Mouse (Mus musculus) forebrain, embryonic 16.5 days (tissue): Measurements from ENCODE around the gene Obscn. TPM values are rescaled to one million over a fixed set of nuclear protein-coding genes. Genes with fewer than 3 reads are reported as not detected.

Source experiments
- ATAC-seq: fragments of 200-750 bp; cut with Nextera tagmentation; 2 replicates; pipeline ENCODE4 v1.8.0; 2017; ENCODE audit warnings: mild to moderate bottlenecking, moderate library complexity
- H3K27ac ChIP-seq: fragments of 300-500 bp; sonication (generic); 2 replicates; pipeline ENCODE4 v1.5.1; 2014; ENCODE audit warnings: low read length, control low read depth
- H3K27me3 ChIP-seq: fragments of 300-500 bp; sonication (generic); replicated peaks from 2 replicates; pipeline ENCODE4 v1.6.1; 2014; ENCODE audit warnings: low read length; ENCODE audit not compliant: control insufficient read depth, insufficient read depth
- H3K36me3 ChIP-seq: fragments of 300-500 bp; sonication (generic); 2 replicates; pipeline ENCODE4 v1.6.1; 2014; ENCODE audit not compliant: control insufficient read depth, insufficient read depth
- H3K4me1 ChIP-seq: fragments of 300-500 bp; sonication (generic); replicated peaks from 2 replicates; pipeline ENCODE4 v1.6.1; 2014; ENCODE audit warnings: low read length; ENCODE audit not compliant: control insufficient read depth, insufficient read depth
- H3K4me2 ChIP-seq: fragments of 300-500 bp; sonication (generic); 2 replicates; pipeline ENCODE4 v1.6.1; 2014; ENCODE audit warnings: mild to moderate bottlenecking, low read length, control low read depth
- H3K4me3 ChIP-seq: fragments of 300-500 bp; sonication (generic); replicated peaks from 2 replicates; pipeline ENCODE4 v1.5.1; 2014; ENCODE audit warnings: mild to moderate bottlenecking, low read length, control low read depth
- H3K9ac ChIP-seq: fragments of 300-500 bp; sonication (generic); replicated peaks from 2 replicates; pipeline ENCODE4 v1.6.1; 2014; ENCODE audit warnings: low read depth, low read length, control low read depth
- H3K9me3 ChIP-seq: fragments of 300-500 bp; sonication (generic); 2 replicates; pipeline ENCODE4 v1.6.1; 2016; ENCODE audit warnings: low read length; ENCODE audit not compliant: control insufficient read depth
- WGBS: fragments of 180-500 bp; shearing (Covaris S2); extraction: QIAGEN DNeasy Blood & Tissue Kit; methylation state at CpG from one replicate; pipeline ENCODE4 v1.1.7; 2014; 5-methylcytosine and 5-hydroxymethylcytosine counted together
- polyA plus RNA-seq: library from polyadenylated mRNA; unstranded; fragments of >200 nt; fragmentation: Nextera tagmentation; extraction: Ambion mirVana; gene quantifications from 2 replicates; pipeline ENCODE4 v1.2.1, GENCODE M21; 2015

The Obscn gene
- polyA plus RNA-seq, 1 experiment from 2014 or later = 0.25 TPM

DNA sequence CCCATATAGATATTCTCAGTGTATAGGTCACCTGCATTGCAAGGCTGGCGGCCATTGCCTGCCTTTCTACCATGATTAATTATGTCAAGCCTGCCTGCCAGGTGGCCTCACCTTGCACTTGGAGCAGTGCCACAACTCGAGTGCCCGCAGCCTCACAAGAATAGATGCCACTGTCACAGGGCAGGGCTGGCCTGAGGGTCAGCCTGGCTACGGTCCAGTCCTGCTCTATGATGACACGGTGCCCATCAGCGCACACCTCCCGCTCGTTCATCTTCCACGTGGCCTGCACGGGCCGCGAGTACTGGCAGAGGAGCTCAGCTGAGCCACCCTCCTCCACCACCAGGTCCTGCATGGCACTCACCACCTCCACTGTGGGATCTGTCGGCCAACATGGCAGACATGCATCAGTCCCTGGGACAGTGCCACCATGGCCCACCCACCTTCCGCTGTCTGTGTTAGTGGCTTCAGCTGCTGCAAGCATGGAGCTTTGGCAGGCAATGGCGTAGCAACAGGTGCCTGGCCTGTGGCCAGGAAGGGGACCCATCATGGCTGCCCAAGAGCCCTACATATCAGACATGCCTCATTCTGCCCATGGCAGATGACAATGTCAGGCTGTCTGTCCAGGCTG is 91.4 kb downstream of the Obscn start:
- 92% methylated on average over 15 of the region's 15 CpGs for WGBS
- Histone ChIP-seq H3K9me3 (no peaks in the 10 kb centered on the region), H3K4me2 (no peak overlapping the region), H3K36me3 (no peaks in the 10 kb centered on the region), H3K4me3 (no peak overlapping the region), H3K27ac (no peak overlapping the region), H3K27me3 (no peaks in the 10 kb centered on the region), H3K9ac (no peak overlapping the region), H3K4me1 (no peaks in the 10 kb centered on the region)
- ATAC-seq = no peak

DNA sequence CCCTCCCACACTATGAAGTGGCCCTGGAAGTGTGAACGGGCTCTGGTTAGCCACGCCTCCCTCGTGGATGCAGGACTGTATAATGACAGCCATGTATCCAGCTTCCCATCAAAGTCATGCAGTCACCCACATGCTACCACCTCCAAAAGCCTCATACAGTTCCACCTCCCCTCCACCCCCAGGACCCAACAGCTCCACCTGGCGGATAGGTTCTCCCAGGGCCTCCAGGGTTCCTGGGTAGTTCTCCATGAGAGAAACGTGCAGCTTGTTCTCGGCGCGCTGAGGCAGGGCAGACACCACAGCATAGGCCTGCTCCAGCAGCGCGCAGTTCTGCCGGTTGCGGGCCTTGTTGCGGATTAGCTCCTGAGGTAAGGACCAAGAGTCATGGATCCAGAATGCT is 107.2 kb downstream of the Obscn start:
- Histone ChIP-seq H3K4me3 (no peak overlapping the region), H3K27me3 (no peaks in the 10 kb centered on the region), H3K27ac (no peak overlapping the region), H3K36me3 (no peaks in the 10 kb centered on the region), H3K4me1 (no peaks in the 10 kb centered on the region), H3K9ac (no peak overlapping the region), H3K9me3 (no peaks in the 10 kb centered on the region), H3K4me2 (no peak overlapping the region)
- WGBS = 91% methylated on average over 13 of the region's 13 CpGs
- no peak for ATAC-seq

DNA sequence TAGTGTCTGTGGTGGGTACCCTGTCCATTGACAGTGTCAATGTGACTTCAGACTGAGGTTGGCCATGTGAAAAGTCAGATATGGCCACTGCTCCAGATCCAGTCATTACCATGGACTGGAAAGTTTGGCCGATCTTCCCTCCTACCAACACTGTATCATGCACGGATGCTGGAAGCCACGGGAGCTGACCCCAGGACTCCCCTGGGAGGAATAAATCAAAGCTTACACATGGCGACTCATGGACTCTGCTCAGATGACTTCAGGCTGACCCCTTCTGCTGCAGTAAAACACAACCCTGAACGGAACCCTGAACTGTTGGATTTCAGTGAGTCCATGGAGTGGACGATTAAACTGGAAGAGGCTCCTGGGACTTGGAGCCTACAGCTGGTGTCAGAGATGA is 109.8 kb downstream of the Obscn start:
- no peak for ATAC-seq
- Histone ChIP-seq H3K36me3 (no peaks in the 10 kb centered on the region), H3K9me3 (no peaks in the 10 kb centered on the region), H3K9ac (no peak overlapping the region), H3K4me1 (no peaks in the 10 kb centered on the region), H3K27me3 (no peaks in the 10 kb centered on the region), H3K4me2 (no peak overlapping the region), H3K27ac (no peak overlapping the region), H3K4me3 (no peak overlapping the region)
- 90% methylated on average over 6 of the region's 6 CpGs for WGBS

DNA sequence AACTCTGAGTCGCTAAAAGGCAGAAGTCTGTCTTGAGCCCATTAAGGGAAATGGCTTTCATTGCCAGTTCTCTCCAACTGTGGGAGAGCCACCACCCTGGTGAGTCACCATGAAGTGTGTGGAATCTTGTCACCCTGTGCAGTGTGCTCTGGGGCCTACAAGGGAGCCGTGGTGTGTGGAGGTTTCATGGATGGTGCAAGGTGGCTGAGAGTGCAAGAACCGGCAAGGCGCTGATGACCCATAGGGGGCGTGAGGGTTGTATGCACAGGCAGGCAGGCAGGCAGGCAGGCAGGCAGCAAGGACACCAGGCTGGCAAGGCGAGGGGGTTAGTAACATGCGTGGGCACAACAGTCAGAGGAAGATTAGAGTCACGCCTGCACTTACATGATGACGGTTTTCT is 121.2 kb downstream of the Obscn start:
- no peak for ATAC-seq
- Histone ChIP-seq H3K9me3 (no peaks in the 10 kb centered on the region), H3K4me1 (no peaks in the 10 kb centered on the region), H3K9ac (no peak overlapping the region), H3K36me3 (no peaks in the 10 kb centered on the region), H3K4me3 (no peak overlapping the region), H3K27ac (no peak overlapping the region), H3K27me3 (no peaks in the 10 kb centered on the region), H3K4me2 (no peak overlapping the region)
- WGBS = 35% methylated on average over 9 of the region's 9 CpGs

DNA sequence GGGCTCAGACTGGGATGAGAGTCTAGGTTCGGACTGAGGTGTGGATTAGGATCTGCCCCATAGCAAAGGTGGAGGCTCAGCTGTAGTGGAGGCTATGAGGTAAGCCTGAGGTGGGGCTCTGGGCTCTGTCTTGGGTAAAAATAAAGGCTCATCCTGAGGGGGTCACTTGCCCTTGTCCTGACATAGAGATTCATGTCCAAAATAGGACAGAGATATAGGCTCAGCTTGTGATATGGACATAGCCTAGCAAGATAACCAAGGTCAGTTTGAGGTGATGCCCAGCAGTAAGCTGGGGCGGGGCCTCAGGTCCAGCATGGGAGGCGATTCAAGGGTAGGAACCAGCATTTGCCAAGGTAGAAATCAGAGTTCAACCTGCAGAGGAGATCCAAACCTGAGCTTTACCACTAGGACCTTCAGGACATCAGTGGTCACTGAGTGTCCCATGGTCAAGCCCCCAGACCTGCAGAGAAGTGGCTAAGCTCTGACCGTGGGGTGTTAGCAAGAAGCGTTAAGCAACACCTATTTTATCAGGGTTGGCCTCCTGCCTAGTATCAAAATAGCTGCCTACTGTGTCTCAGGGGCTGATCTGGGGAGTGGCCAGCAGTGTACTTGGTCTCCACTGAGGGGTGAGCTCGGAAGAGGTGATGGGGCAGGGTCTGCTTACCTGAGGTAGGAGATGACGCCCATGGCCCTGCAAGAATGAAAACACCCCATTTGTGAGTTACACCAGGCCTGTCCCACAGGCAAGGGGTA is 133.7 kb downstream of the Obscn start:
- Histone ChIP-seq H3K9me3 (no peaks in the 10 kb centered on the region), H3K27me3 (no peaks in the 10 kb centered on the region), H3K4me3 (no peak overlapping the region), H3K4me1 (no peaks in the 10 kb centered on the region), H3K27ac (no peak overlapping the region), H3K9ac (no peak overlapping the region), H3K36me3 (no peaks in the 10 kb centered on the region), H3K4me2 (no peak overlapping the region)
- 76% methylated on average over 7 of the region's 7 CpGs for WGBS
- no peak for ATAC-seq

DNA sequence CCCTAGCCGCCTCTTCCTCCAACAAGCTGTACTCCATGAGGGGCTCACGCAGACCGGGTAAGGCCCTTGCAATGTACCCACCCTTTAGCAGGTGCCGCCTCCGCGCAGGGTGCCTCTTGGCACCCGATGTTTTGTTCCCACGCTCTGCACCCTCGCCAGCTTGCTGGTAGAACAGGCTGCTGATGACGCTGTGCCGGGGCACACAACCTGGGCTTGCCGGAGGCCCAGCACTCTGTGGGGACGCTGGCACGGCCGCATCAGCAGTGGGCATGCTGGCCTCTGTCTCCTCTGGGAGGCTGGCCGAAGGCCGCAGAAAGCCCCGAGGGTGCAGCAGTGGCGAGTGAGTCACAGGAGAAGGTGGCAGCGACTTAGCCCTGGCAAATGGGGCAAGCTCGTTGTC is 135.6 kb downstream of the Obscn start:
- H3K9me3 ChIP-seq = no peaks in the 10 kb centered on the region
- no peak overlapping the region for H3K9ac ChIP-seq
- no peak overlapping the region for H3K4me2 ChIP-seq
- H3K36me3 ChIP-seq = no peaks in the 10 kb centered on the region
- 95% methylated on average over 21 of the region's 21 CpGs for WGBS
- H3K27me3 ChIP-seq = no peaks in the 10 kb centered on the region
- no peak for ATAC-seq
- no peak overlapping the region for H3K27ac ChIP-seq
- no peak overlapping the region for H3K4me3 ChIP-seq
- no peaks in the 10 kb centered on the region for H3K4me1 ChIP-seq

DNA sequence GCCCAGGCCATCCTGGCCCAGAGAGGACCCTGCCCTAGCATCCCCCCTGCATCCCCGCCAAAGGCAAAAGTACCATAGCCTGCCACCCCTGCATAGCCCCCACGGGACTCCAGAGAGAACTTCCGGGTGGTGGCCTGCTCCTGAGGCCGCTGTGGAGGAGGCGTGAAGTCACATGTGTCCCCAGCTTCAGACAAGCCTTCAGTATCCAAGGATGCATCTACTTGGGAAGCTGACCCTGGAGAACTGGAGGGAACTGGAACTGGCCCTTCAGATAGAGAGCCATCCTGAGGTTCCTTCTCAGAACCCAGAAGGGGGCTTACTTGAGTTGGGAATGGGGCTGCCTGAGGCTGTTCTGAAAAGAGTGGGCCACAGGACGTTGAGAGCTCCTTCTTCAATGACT is 136.4 kb downstream of the Obscn start:
- 80% methylated on average over 6 of the region's 6 CpGs for WGBS
- Histone ChIP-seq H3K27me3 (peaks cover 3% of the 10 kb centered on the region; the same call in 1 of the 2 replicates), H3K36me3 (no peaks in the 10 kb centered on the region), H3K4me1 (peaks cover under 1% of the 10 kb centered on the region), H3K9me3 (no peaks in the 10 kb centered on the region), H3K9ac (no peak overlapping the region), H3K4me3 (no peak overlapping the region), H3K4me2 (no peak overlapping the region), H3K27ac (no peak overlapping the region)
- no peak for ATAC-seq

DNA sequence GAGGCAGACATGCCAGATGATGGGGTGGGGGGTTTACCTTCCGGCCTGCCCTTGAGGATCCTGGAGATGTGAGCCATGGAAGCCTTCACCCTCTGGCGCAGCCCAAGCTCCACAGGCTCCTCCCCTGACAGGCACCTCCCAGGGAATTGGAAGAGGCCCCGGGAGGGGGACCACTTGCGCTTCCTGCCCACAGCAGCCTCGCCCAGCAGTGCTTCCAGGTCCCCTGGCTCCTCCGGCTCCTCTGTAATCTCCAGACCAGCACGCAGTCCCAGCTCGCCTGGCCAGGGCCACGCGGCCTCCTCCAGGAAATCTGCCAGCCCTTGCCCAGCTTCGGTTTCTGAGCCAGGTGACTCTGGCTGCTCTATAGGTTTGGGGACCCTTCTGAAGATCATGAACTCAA is 137.0 kb downstream of the Obscn start:
- Histone ChIP-seq H3K4me3 (no peak overlapping the region), H3K27me3 (peaks cover 3% of the 10 kb centered on the region; the same call in 1 of the 2 replicates), H3K9ac (no peak overlapping the region), H3K4me1 (peaks cover 6% of the 10 kb centered on the region), H3K9me3 (no peaks in the 10 kb centered on the region), H3K4me2 (no peak overlapping the region), H3K36me3 (no peaks in the 10 kb centered on the region), H3K27ac (no peak overlapping the region)
- no peak for ATAC-seq
- 68% methylated on average over 11 of the region's 11 CpGs for whole genome bisulfite sequencing

DNA sequence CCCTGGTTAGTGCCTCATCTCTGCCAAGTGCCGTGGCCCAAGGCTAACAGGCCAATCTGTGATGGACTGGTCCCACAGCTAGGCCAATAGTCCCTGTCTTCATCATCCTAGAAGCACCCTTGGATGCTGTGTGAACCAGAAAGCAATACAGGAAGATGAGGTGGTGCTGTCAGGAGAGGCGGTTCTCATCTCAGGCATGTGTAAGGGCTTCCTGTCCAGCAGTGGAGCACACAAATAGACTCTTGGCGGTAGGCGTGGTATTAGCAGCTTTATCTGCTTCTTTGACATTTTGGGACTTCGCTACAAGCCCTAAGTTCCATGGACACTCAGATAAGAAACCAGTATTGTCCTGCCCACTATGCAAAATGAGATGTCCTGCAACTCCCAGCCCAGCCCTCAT is 138.7 kb downstream of the Obscn start:
- no peak for ATAC-seq
- H3K4me1 ChIP-seq = peaks cover 6% of the 10 kb centered on the region
- WGBS = 88% methylated on average over 5 of the region's 5 CpGs

More for the DNA sequence above, 138.7 kb downstream of the Obscn start:
- H3K4me2 ChIP-seq = no peak overlapping the region
- no peaks in the 10 kb centered on the region for H3K36me3 ChIP-seq
- H3K27ac ChIP-seq = no peak overlapping the region
- H3K9me3 ChIP-seq = no peaks in the 10 kb centered on the region
- peaks cover 3% of the 10 kb centered on the region; the same call in 1 of the 2 replicates for H3K27me3 ChIP-seq
- no peak overlapping the region for H3K9ac ChIP-seq
- H3K4me3 ChIP-seq = no peak overlapping the region
